In genomic region chr4:128304049-128304448, GRCm38 (mm10) we compare ENCODE assay signal across 24 mouse cellular contexts. TPM values are rescaled to one million over a fixed set of nuclear protein-coding genes. Genes with fewer than 3 reads are reported as not detected.
DNase-seq lines count a peak whose midpoint lies in the region; ATAC-seq and TF ChIP-seq lines count a peak whose summit lies in the region.
"Had no signal": no experiment of that assay in that cellular context is flagged by ENCODE, and none has a peak within 500 bp of the region (broad histone marks: within the 10 kb centered on the region; RNA-seq: fewer than 3 reads in every experiment).

No protein-coding gene starts in this region.

- H3K4me2 ChIP-seq in stomach, postnatal 0 days (replicated peaks; ENCODE audit: low read depth): no peak overlapping the region
- no peak overlapping the region for H3K4me2 ChIP-seq in liver, embryonic 11.5 days
- H3K4me2 ChIP-seq: heart, embryonic 13.5 days; midbrain, embryonic 15.5 days had no signal

- intact Hi-C loops in left cerebral cortex, postnatal 10 days (cut with DNase I): no loop called here

- no peak overlapping the region for H3K4me3 ChIP-seq in stomach, postnatal 0 days (ENCODE audit: low read depth, low read length)
- H3K4me3 ChIP-seq in liver, embryonic 11.5 days (ENCODE audit: low read depth, low read length): no peak overlapping the region
- H3K4me3 ChIP-seq: heart, embryonic 13.5 days; midbrain, embryonic 15.5 days had no signal

- H3K36me3 ChIP-seq in stomach, postnatal 0 days (ENCODE audit: control insufficient read depth, insufficient read depth, low read length): no peaks in the 10 kb centered on the region
- H3K36me3 ChIP-seq in liver, embryonic 11.5 days (ENCODE audit: control insufficient read depth, insufficient read depth, low read length): no peaks in the 10 kb centered on the region
- H3K36me3 ChIP-seq: heart, embryonic 13.5 days had no signal

- WGBS in stomach, postnatal 0 days: 71% methylated on average over 8 of the region's 8 CpGs
- WGBS in liver, embryonic 11.5 days: 80% methylated on average over 8 of the region's 8 CpGs

- H3K27me3 ChIP-seq in stomach, postnatal 0 days (ENCODE audit: control insufficient read depth, insufficient read depth, low read length): no peaks in the 10 kb centered on the region
- no peaks in the 10 kb centered on the region for H3K27me3 ChIP-seq in liver, embryonic 11.5 days (replicated peaks; ENCODE audit: control insufficient read depth, insufficient read depth, low read length)
- H3K27me3 ChIP-seq: CH12.LX; heart, embryonic 13.5 days; midbrain, embryonic 15.5 days had no signal

- no peak overlapping the region for H3K27ac ChIP-seq in stomach, postnatal 0 days (replicated peaks)
- H3K27ac ChIP-seq in liver, embryonic 11.5 days (ENCODE audit: low read depth, low read length): no peak overlapping the region
- H3K27ac ChIP-seq: heart, embryonic 13.5 days; midbrain, embryonic 15.5 days had no signal

- H3K9me3 ChIP-seq in stomach, postnatal 0 days (ENCODE audit: control insufficient read depth, low read length): no peaks in the 10 kb centered on the region
- H3K9me3 ChIP-seq in liver, embryonic 11.5 days (ENCODE audit: control insufficient read depth, low read length): no peaks in the 10 kb centered on the region
- H3K9me3 ChIP-seq: heart, embryonic 13.5 days; midbrain, embryonic 15.5 days had no signal

- ATAC-seq in stomach, postnatal 0 days (ENCODE audit: low FRiP score, low TSS enrichment): no peak
- ATAC-seq in liver, embryonic 11.5 days (replicated peaks; ENCODE audit: low FRiP score): no peak
- ATAC-seq: midbrain, embryonic 15.5 days had no signal

- no peaks in the 10 kb centered on the region for H3K4me1 ChIP-seq in stomach, postnatal 0 days (replicated peaks; ENCODE audit: control insufficient read depth, insufficient read depth)
- H3K4me1 ChIP-seq in liver, embryonic 11.5 days (replicated peaks; ENCODE audit: control insufficient read depth, insufficient read depth, low read length): no peaks in the 10 kb centered on the region
- H3K4me1 ChIP-seq: heart, embryonic 13.5 days; midbrain, embryonic 15.5 days had no signal

- no peak for TF ChIP-seq CTCF in stomach, postnatal 0 days (IDR thresholded peaks at IDR 0.05; ENCODE audit: low read depth)

- DNase-seq in cerebellum, adult 11 months: peak; percentile 9
- no peak for DNase-seq in cerebellum, adult 11-12 months
- peak; percentile 52 to 71 for DNase-seq in layer of hippocampus, adult 8-10 months (ENCODE audit: low spot score in 2 of 2)
- peak; percentile 49 to 62 for DNase-seq in left cerebral cortex, postnatal 10 days (ENCODE audit: extremely low spot score in 1 of 2, low spot score in 2 of 2)
- DNase-seq in right cerebral cortex, postnatal 14 days: peak; percentile 51
- no peak for DNase-seq in stomach, postnatal 0 days (ENCODE audit: low spot score)
- no peak for DNase-seq in liver, embryonic 11.5 days (ENCODE audit: low spot score)
- DNase-seq in B cell, adult 2 months: no peak
- DNase-seq: adrenal gland, adult 8-10 months; cerebellum, adult 8-10 months; kidney, adult 8-10 months; kidney, postnatal 4 days; lung, postnatal 10 days had no signal

- H3K9ac ChIP-seq in stomach, postnatal 0 days (ENCODE audit: low read length): no peak overlapping the region
- H3K9ac ChIP-seq in liver, embryonic 11.5 days (ENCODE audit: low read depth, low read length): no peak overlapping the region
- H3K9ac ChIP-seq: heart, embryonic 13.5 days; midbrain, embryonic 15.5 days had no signal

- TF ChIP-seq EP300 in stomach, postnatal 0 days (optimal IDR thresholded peaks at IDR 0.05): no peak

RNA-seq across cellular contexts. Expression of gene Hmgb4, which starts 43.3 kb away (rescaled TPM):
- total RNA-seq in layer of hippocampus, adult 8-10 months (2022): not detected
- total RNA-seq in left cerebral cortex, postnatal 10 days (2021): under 1 TPM; 0.49 to 0.51 TPM
- not detected in 2 replicates for polyA plus RNA-seq in stomach, postnatal 0 days (2015; fragmentation: Nextera tagmentation; extraction: Ambion mirVana)
- polyA plus RNA-seq in liver, embryonic 11.5 days (2014; fragmentation: Nextera tagmentation; extraction: Ambion mirVana): not detected in 2 replicates
- total RNA-seq: adrenal gland, adult 8-10 months; CH12.LX; granulocyte monocyte progenitor cell, adult 5-6 weeks; hematopoietic stem cell, adult 5-6 weeks; megakaryocyte, adult 5-6 weeks had no signal
- polyA plus RNA-seq: embryonic facial prominence, embryonic 14.5 days; forebrain, embryonic 11.5 days; heart, embryonic 13.5 days; limb, embryonic 14.5 days; liver, embryonic 16.5 days; urinary bladder, adult 2 months had no signal

Comparison
In these comparisons a context has a peak if more than half of its experiments do, and no peak if none do; other contexts are left out.
1. DNase-seq: peak in cerebellum, adult 11 months (single experiment), layer of hippocampus, adult 8-10 months (2 of 2), left cerebral cortex, postnatal 10 days (2 of 2) and right cerebral cortex, postnatal 14 days (single experiment); none in cerebellum, adult 11-12 months (single experiment), stomach, postnatal 0 days (single experiment), liver, embryonic 11.5 days (single experiment) and B cell, adult 2 months (0 of 2).